Mouse (Mus musculus) forebrain, postnatal 0 days (tissue): ENCODE data around the gene Pgpep1. TPM values are rescaled to one million over a fixed set of nuclear protein-coding genes. Genes with fewer than 3 reads are reported as not detected.

Experiments
- ATAC-seq: fragments of 200-750 bp; cut with Nextera tagmentation; 2 replicates; pipeline ENCODE4 v1.8.0; 2017; ENCODE audit warnings: mild to moderate bottlenecking, moderate library complexity
- DNase-seq: peaks from one replicate; pipeline ENCODE4 v3.0.0-alpha.2; 2015
- H3K27ac ChIP-seq: fragments of 300-500 bp; sonication (generic); 2 replicates; pipeline ENCODE4 v1.5.1; 2014; ENCODE audit warnings: low read depth, mild to moderate bottlenecking, antibody characterized with exemption, low read length, moderate library complexity, mixed read lengths
- H3K27me3 ChIP-seq: fragments of 300-500 bp; sonication (generic); 2 replicates; pipeline ENCODE4 v1.6.1; 2014; ENCODE audit warnings: mild to moderate bottlenecking, low read length, mixed read lengths; ENCODE audit not compliant: insufficient read depth
- H3K36me3 ChIP-seq: fragments of 300-500 bp; sonication (generic); 2 replicates; pipeline ENCODE4 v1.6.1; 2014; ENCODE audit warnings: mild to moderate bottlenecking, moderate library complexity; ENCODE audit not compliant: insufficient read depth
- H3K4me1 ChIP-seq: fragments of 300-500 bp; sonication (generic); 2 replicates; pipeline ENCODE4 v1.6.1; 2014; ENCODE audit warnings: antibody characterized with exemption; ENCODE audit not compliant: insufficient read depth
- H3K4me2 ChIP-seq: fragments of 300-500 bp; sonication (generic); 2 replicates; pipeline ENCODE4 v1.6.1; 2014; ENCODE audit warnings: low read depth, mild to moderate bottlenecking, moderate library complexity
- H3K4me3 ChIP-seq: fragments of 300-500 bp; sonication (generic); 2 replicates; pipeline ENCODE4 v1.5.1; 2014; ENCODE audit warnings: low read depth, low read length, mixed read lengths
- H3K9ac ChIP-seq: fragments of 300-500 bp; sonication (generic); 2 replicates; pipeline ENCODE4 v1.6.1; 2014; ENCODE audit warnings: mild to moderate bottlenecking
- H3K9me3 ChIP-seq: fragments of 300-500 bp; sonication (generic); 2 replicates; pipeline ENCODE4 v1.6.1; 2016; ENCODE audit warnings: low read length
- CTCF ChIP-seq: sonication (generic); IDR thresholded peaks from 2 replicates; pipeline ENCODE4 v1.5.1; 2016; ENCODE audit warnings: antibody characterized with exemption, control low read depth, low read depth
- whole genome bisulfite sequencing: fragments of 180-500 bp; shearing (Covaris S2); extraction: QIAGEN DNeasy Blood & Tissue Kit; methylation state at CpG from one replicate; pipeline ENCODE4 v1.1.7; 2014; 5-methylcytosine and 5-hydroxymethylcytosine counted together
- polyA plus RNA-seq: library from polyadenylated mRNA; unstranded; fragments of >200 nt; fragmentation: Nextera tagmentation; extraction: Ambion mirVana; gene quantifications from 2 replicates; pipeline ENCODE4 v1.2.1, GENCODE M21; 2015
- total RNA-seq: library from RNA; depleted of rRNA; stranded (reverse); fragments of >200 nt; gene quantifications from 2 replicates; pipeline ENCODE4 v1.2.3, GENCODE M21; 2014

Gene Pgpep1
- total and polyA plus RNA-seq, 2 experiments from 2014 or later, result 22.1 to 26.1 TPM

DNA sequence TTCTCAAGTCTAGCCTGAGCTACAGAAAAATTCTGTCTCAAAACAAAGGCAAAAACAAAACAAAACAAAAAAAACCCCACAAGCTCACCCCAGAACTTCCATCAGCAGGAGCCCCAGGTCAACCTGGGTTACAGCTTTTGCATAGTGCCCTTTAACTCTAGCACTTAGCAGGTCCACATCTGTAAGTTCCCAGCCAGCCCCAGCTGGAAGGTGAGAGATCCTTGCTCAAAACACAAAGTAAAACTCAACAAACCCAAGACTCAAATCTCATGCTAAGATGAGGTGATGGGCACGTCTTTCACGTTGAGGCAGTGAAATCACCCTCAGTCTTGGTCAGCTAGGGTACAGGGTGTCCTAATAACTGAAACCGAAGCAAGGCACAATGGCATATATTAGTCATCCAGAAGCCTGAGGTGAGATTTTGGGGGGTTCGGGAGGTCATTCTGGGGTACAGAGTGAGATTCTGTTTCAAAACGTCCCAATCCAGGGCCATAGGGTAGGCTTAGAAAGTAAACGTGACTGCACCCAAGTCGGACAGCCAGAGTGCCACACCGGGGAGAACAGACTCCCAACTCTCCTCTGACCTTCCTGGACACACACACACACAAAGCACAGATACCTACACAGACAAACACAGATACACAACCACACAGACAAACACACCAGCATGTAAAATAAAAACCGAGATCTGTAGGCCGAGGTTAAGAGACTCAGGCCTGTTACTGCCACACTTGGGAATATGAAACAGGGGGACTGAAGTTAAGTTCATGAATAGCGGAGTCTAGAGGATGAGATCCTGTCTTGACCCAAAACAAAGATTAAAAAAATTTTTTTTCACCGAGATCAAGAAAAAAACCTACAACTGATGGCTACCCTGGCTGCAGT, 37.4 kb upstream of the Pgpep1 start:
- peak overlapping the region; percentile 60 for H3K4me2 ChIP-seq
- no peaks in the 10 kb centered on the region for H3K27me3 ChIP-seq
- H3K4me1 ChIP-seq, result peaks cover 22% of the 10 kb centered on the region
- no peaks in the 10 kb centered on the region for H3K9me3 ChIP-seq
- TF ChIP-seq CTCF, result no peak
- no peak for DNase-seq
- H3K4me3 ChIP-seq, result peak overlapping the region; percentile 66
- WGBS, result 68% methylated on average over 12 of the region's 12 CpGs
- no peaks in the 10 kb centered on the region for H3K36me3 ChIP-seq
- H3K27ac ChIP-seq, result peak overlapping the region; percentile 97
- no peak for ATAC-seq
- peak overlapping the region; percentile 58 for H3K9ac ChIP-seq

GRCm38 (mm10) chr8:70696946-70697345, 36.8 kb upstream of the Pgpep1 start:
- DNase-seq (no peak), ATAC-seq (no peak)
- Histone ChIP-seq H3K4me3 (no peak overlapping the region), H3K4me2 (peak overlapping the region; percentile 60), H3K27me3 (no peaks in the 10 kb centered on the region), H3K9ac (no peak overlapping the region), H3K36me3 (no peaks in the 10 kb centered on the region), H3K9me3 (no peaks in the 10 kb centered on the region), H3K27ac (peak overlapping the region; percentile 15; the same call in 1 of the 2 replicates), H3K4me1 (peaks cover 23% of the 10 kb centered on the region)
- WGBS, result 20% methylated on average over 4 of the region's 4 CpGs
- TF ChIP-seq CTCF, result no peak

- TF ChIP-seq CTCF, result no peak
- H3K9ac ChIP-seq, result peak overlapping the region; percentile 35; the same call in 1 of the 2 replicates
Measured at GRCm38 (mm10) chr8:70696019-70696885, 36.1 kb upstream of the Pgpep1 start.

GRCm38 (mm10) chr8:70695318-70696018, 35.3 kb upstream of the Pgpep1 start:
- Histone ChIP-seq H3K27me3 (no peaks in the 10 kb centered on the region), H3K9me3 (no peaks in the 10 kb centered on the region), H3K4me2 (no peak overlapping the region), H3K4me3 (no peak overlapping the region), H3K9ac (no peak overlapping the region), H3K27ac (no peak overlapping the region), H3K36me3 (no peaks in the 10 kb centered on the region), H3K4me1 (peaks cover 15% of the 10 kb centered on the region)
- DNase-seq, result no peak
- TF ChIP-seq CTCF, result no peak
- 42% methylated on average over 32 of the region's 32 CpGs for WGBS
- no peak for ATAC-seq

More at GRCm38 (mm10) chr8:70696019-70696885, 36.1 kb upstream of the Pgpep1 start:
- no peaks in the 10 kb centered on the region for H3K36me3 ChIP-seq
- peak overlapping the region; percentile 21; the same call in 1 of the 2 replicates for H3K27ac ChIP-seq
- H3K9me3 ChIP-seq, result no peaks in the 10 kb centered on the region
- 6% methylated on average over 31 of the region's 31 CpGs for WGBS
- ATAC-seq, result no peak
- peak overlapping the region; percentile 14 for H3K4me3 ChIP-seq
- H3K4me2 ChIP-seq, result peak overlapping the region; percentile 60
- H3K27me3 ChIP-seq, result no peaks in the 10 kb centered on the region
- DNase-seq, result peak; percentile 64
- peaks cover 19% of the 10 kb centered on the region for H3K4me1 ChIP-seq

- H3K36me3 ChIP-seq, result no peaks in the 10 kb centered on the region
- 76% methylated on average over 5 of the region's 5 CpGs for WGBS
- no peaks in the 10 kb centered on the region for H3K27me3 ChIP-seq
- ATAC-seq (no peak), DNase-seq (no peak)
- H3K4me2 ChIP-seq, result no peak overlapping the region
- H3K9ac ChIP-seq, result no peak overlapping the region
- no peak overlapping the region for H3K4me3 ChIP-seq
- peaks cover 15% of the 10 kb centered on the region for H3K4me1 ChIP-seq
- TF ChIP-seq CTCF, result no peak
- H3K27ac ChIP-seq, result no peak overlapping the region
- H3K9me3 ChIP-seq, result no peaks in the 10 kb centered on the region
Measured at GRCm38 (mm10) chr8:70693636-70694035, 33.4 kb upstream of the Pgpep1 start.

DNA sequence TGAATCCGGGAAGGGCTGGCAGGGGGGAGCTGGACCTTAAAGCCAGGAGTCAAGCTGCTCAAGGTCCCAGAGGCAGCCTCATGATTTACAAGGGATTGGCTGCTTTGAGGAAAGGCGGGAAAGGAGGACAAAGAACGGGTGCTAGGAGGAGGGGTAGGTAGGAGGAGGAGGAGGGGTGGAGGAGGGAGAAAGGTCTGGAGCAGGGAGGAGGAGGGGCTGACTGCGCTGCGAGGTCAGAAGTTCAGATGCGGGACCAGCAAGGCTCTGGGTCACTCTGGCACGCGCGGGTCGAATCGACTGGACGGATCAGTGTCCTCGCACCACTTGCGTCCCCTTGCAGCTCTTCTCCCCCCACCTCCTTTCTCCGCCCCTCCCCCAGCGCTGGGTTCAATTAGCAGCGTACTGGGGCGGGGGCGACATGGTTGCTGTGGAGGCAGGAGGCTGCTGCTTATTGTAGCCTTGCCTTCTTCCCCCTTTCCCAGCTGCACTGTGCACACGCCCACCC, 31.6 kb upstream of the Pgpep1 start:
- Histone ChIP-seq H3K36me3 (no peaks in the 10 kb centered on the region), H3K9me3 (no peaks in the 10 kb centered on the region), H3K27ac (peak overlapping the region; percentile 50), H3K27me3 (no peaks in the 10 kb centered on the region), H3K4me3 (peak overlapping the region; percentile 36), H3K4me1 (peaks cover 12% of the 10 kb centered on the region), H3K4me2 (peak overlapping the region; percentile 63), H3K9ac (peak overlapping the region; percentile 59)
- ATAC-seq, result peak; percentile 79
- WGBS, result under 1% methylated on average over 15 of the region's 20 CpGs
- TF ChIP-seq CTCF, result no peak
- peak; percentile 68 for DNase-seq
